Mouse (Mus musculus): ENCODE results near the gene Nup98.

GRCm38 (mm10) chr7:102204296-102204857 lies 5.6 kb downstream of the Nup98 start:
- TF ChIP-seq CTCF (IDR thresholded peaks at IDR 0.05; ENCODE audit: low read depth) (no peak), EP300 (IDR thresholded peaks at IDR 0.05; ENCODE audit: low read depth) (no peak)

Measured in liver, embryonic 14.5 days (tissue).